Mouse (Mus musculus): ENCODE measurements around the gene Ybx1.
A peak's percentile ranks its signal among the peaks of the same experiment; 100 is the strongest.

GRCm38 (mm10) chr4:119294415-119295133, at the start of gene Ybx1:
- TF ChIP-seq CTCF (IDR thresholded peaks at IDR 0.05; ENCODE audit: insufficient read depth, low read length): no peak
- TF ChIP-seq POLR2A (IDR thresholded peaks at IDR 0.05; ENCODE audit: borderline replicate concordance, extremely low read depth, low read depth, low read length): peak; percentile 1; the same call in 1 of the 2 replicates

Measured in lung, adult 2 months (tissue).